Comparison of ENCODE assay signal across 7 mouse cellular contexts in genomic region chr8:125474876-125475275, GRCm38 (mm10).
DNase-seq lines count a peak whose midpoint lies in the region; ATAC-seq lines count a peak whose summit lies in the region.

No protein-coding gene starts in this region.

- H3K9me3 ChIP-seq in neural tube, embryonic 15.5 days (replicated peaks) = no peaks in the 10 kb centered on the region

- H3K4me1 ChIP-seq in neural tube, embryonic 15.5 days = peaks cover 10% of the 10 kb centered on the region; the same call in 1 of the 2 replicates

- no peak overlapping the region for H3K4me2 ChIP-seq in neural tube, embryonic 15.5 days

- no peak for DNase-seq in neural tube, embryonic 10.5 days (ENCODE audit: extremely low spot score, low spot score)
- DNase-seq in cerebellum, postnatal 10 days = peak; percentile 87 to 89
- DNase-seq in heart, adult 9 months (ENCODE audit: low spot score in 2 of 2) = peak; percentile 70 to 79
- DNase-seq in layer of hippocampus, postnatal 36 days = peak; percentile 43 to 45

- ATAC-seq in neural tube, embryonic 15.5 days (ENCODE audit: low FRiP score) = no peak
- no peak for ATAC-seq in inflammation-experienced regulatory T-cells, adult 6 months
- no peak for ATAC-seq in erythroid progenitor cell, adult 5-6 weeks (replicated peaks; ENCODE audit: low FRiP score, poor library complexity, severe bottlenecking)

- WGBS in neural tube, embryonic 15.5 days = 69% methylated on average over 12 of the region's 12 CpGs

- H3K36me3 ChIP-seq in neural tube, embryonic 15.5 days = peaks cover 11% of the 10 kb centered on the region

- H3K9ac ChIP-seq in neural tube, embryonic 15.5 days (replicated peaks) = 0 out of 2 replicates have a peak overlapping the region, but pooled peaks have one; percentile 14

- no peaks in the 10 kb centered on the region for H3K27me3 ChIP-seq in neural tube, embryonic 15.5 days (replicated peaks)

- H3K4me3 ChIP-seq in neural tube, embryonic 15.5 days (replicated peaks) = no peak overlapping the region

- H3K27ac ChIP-seq in neural tube, embryonic 15.5 days (replicated peaks) = 0 out of 2 replicates have a peak overlapping the region, but pooled peaks have one; percentile 45
